Mouse (Mus musculus): ENCODE results near the gene Sc5d. TPM values are rescaled to one million over a fixed set of nuclear protein-coding genes. Genes with fewer than 3 reads are reported as not detected.

Gene Sc5d
- total and polyA plus RNA-seq, 3 experiments: 23.3 to 111 (median 77.4) TPM

DNA sequence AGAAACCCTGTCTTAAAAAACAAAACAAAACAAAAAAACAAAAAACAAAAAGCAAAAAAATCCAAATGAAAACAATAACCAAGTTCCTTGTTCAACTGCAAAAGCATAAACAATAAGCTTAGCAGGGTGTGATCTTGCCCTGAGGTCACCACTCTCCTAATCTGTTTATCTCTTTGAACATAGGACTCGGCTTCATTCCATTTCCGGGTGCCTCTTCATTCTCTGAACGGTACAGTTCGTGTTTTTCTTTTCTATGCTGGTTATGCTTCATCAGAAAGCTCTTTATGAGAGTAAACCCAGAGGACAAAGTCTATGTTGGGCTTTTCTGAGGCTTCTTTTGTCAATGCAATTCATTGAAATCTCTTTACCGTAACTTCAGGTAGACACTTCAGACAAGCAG is 19.9 kb downstream of the Sc5d start:
- in situ Hi-C loops (cut with MboI; ENCODE audit: low pct_ligation_motif_present, low pct_unique_long_range_greater_than_20kb, low sequenced_read_pairs): loop anchor here (5.0 kb wide), 2 partner anchors 122 to 242 kb away; partner anchors contain the start of gene Sorl1
- DNase-seq (ENCODE audit: extremely low read depth): no peak
- Histone ChIP-seq H3K79me2 (replicated peaks; ENCODE audit: control insufficient read depth, extremely low read depth, insufficient read depth, poor library complexity, severe bottlenecking) (no peaks in the 10 kb centered on the region), H3K4me3 (replicated peaks in 1 of 3; ENCODE audit: low read depth in 2 of 3, low read length in 2 of 3, poor library complexity in 1 of 3) (no peak overlapping the region), H3K4me1 (ENCODE audit: control insufficient read depth in 1 of 2, insufficient read depth in 2 of 2) (peaks cover 0 to 33% of the 10 kb centered on the region in 2 experiments; a peak in 2 of 4 replicates), H3K9ac (ENCODE audit: insufficient read depth, low read depth) (no peak overlapping the region), H3K4me2 (ENCODE audit: insufficient read depth, low read depth, poor library complexity, severe bottlenecking) (no peak overlapping the region), H3K27ac (ENCODE audit: insufficient read depth, low read depth) (no peak overlapping the region), H3K27me3 (replicated peaks) (peaks cover 2% of the 10 kb centered on the region), H3K36me3 (replicated peaks in 1 of 2; ENCODE audit: control insufficient read depth in 1 of 2, insufficient read depth in 1 of 2, low read length in 1 of 2) (peaks cover 0 to 6% of the 10 kb centered on the region in 2 experiments), H3K9me3 (replicated peaks; ENCODE audit: low read length) (no peaks in the 10 kb centered on the region)
- TF ChIP-seq POLR2A (IDR thresholded peaks at IDR 0.05; ENCODE audit: low read depth, low read length): no peak
- TF ChIP-seq TBP (conservative IDR thresholded peaks at IDR 0.05; ENCODE audit: low read depth, low read length): no peak
- no peak for TF ChIP-seq RAD21 (IDR thresholded peaks at IDR 0.05; ENCODE audit: low read depth, low read length)
- no peak for TF ChIP-seq MEF2A (IDR thresholded peaks at IDR 0.05; ENCODE audit: borderline replicate concordance, low read depth, low read length)
- TF ChIP-seq ZKSCAN1 (IDR thresholded peaks at IDR 0.05; ENCODE audit: borderline replicate concordance, low read depth, low read length): no peak
- no peak for TF ChIP-seq ELF1 (IDR thresholded peaks at IDR 0.05; ENCODE audit: low read depth, low read length)
- dilution Hi-C loops (cut with MboI; ENCODE audit: extremely low pct_ligation_motif_present, extremely low pct_unique_long_range_greater_than_20kb, low sequenced_read_pairs): no loop called here

DNA sequence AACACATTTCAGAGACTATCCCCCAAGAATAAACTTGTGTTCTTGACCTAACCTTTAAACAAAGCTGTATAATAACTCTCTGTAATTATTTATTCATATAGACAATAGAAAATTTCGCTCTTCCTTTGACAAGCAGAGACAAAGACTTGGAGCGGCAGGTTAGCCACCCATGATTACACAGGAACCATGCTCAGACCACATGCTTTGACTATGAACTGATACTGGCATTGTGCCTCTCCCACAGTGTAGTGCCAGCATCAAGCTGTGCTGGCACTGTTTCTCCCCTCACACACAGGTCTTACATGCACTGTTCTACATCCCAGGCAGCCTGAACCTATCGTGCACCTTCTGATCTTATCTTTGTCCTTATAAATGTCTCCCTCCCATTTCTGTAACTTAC is 23.0 kb downstream of the Sc5d start:
- peaks cover 2% of the 10 kb centered on the region for H3K27me3 ChIP-seq (replicated peaks)
- DNase-seq (ENCODE audit: extremely low read depth): no peak
- no peaks in the 10 kb centered on the region for H3K79me2 ChIP-seq (replicated peaks; ENCODE audit: control insufficient read depth, extremely low read depth, insufficient read depth, poor library complexity, severe bottlenecking)
- peaks cover 0 to 16% of the 10 kb centered on the region in 2 experiments; a peak in 2 of 4 replicates for H3K4me1 ChIP-seq (ENCODE audit: control insufficient read depth in 1 of 2, insufficient read depth in 2 of 2)
- in situ Hi-C loops (cut with MboI; ENCODE audit: low pct_ligation_motif_present, low pct_unique_long_range_greater_than_20kb, low sequenced_read_pairs) (loop anchor here (5.0 kb wide), 2 partner anchors 119 to 239 kb away; partner anchors contain the start of gene Sorl1), dilution Hi-C loops (cut with MboI; ENCODE audit: extremely low pct_ligation_motif_present, extremely low pct_unique_long_range_greater_than_20kb, low sequenced_read_pairs) (no loop called here)
- TF ChIP-seq SIN3A (IDR thresholded peaks at IDR 0.05; ENCODE audit: low read length) (no peak), MXI1 (IDR thresholded peaks at IDR 0.05; ENCODE audit: low read depth, low read length) (no peak), BHLHE40 (IDR thresholded peaks at IDR 0.05; ENCODE audit: low read depth, low read length) (no peak), HCFC1 (IDR thresholded peaks at IDR 0.05; ENCODE audit: low read depth, low read length) (no peak), CHD2 (IDR thresholded peaks at IDR 0.05; ENCODE audit: low read length) (no peak), JUN (IDR thresholded peaks at IDR 0.05; ENCODE audit: insufficient read depth, low read depth, low read length) (no peak), POLR2A (IDR thresholded peaks at IDR 0.05; ENCODE audit: low read depth, low read length) (no peak), JUND (conservative IDR thresholded peaks at IDR 0.05; ENCODE audit: low read depth, low read length) (no peak), E2F4 (IDR thresholded peaks at IDR 0.05; ENCODE audit: insufficient replicate concordance, low read depth, low read length) (no peak), GABPA (IDR thresholded peaks at IDR 0.05; ENCODE audit: insufficient replicate concordance, low read depth, low read length) (no peak), KAT2A (IDR thresholded peaks at IDR 0.05; ENCODE audit: insufficient replicate concordance, low read length) (no peak)
- H3K36me3 ChIP-seq (replicated peaks in 1 of 2; ENCODE audit: control insufficient read depth in 1 of 2, insufficient read depth in 1 of 2, low read length in 1 of 2): no peaks in the 10 kb centered on the region
- no peak overlapping the region for H3K4me3 ChIP-seq (replicated peaks in 1 of 3; ENCODE audit: low read depth in 2 of 3, low read length in 2 of 3, poor library complexity in 1 of 3)
- no peak overlapping the region for H3K4me2 ChIP-seq (ENCODE audit: insufficient read depth, low read depth, poor library complexity, severe bottlenecking)
- H3K9ac ChIP-seq (ENCODE audit: insufficient read depth, low read depth): no peak overlapping the region
- H3K27ac ChIP-seq (ENCODE audit: insufficient read depth, low read depth): no peak overlapping the region
- no peaks in the 10 kb centered on the region for H3K9me3 ChIP-seq (replicated peaks; ENCODE audit: low read length)
